Mouse (Mus musculus) testis, postnatal 14 days (tissue): Measurements from ENCODE around the gene Acss2.

Experiments used
- DNase-seq: peaks from one replicate; pipeline ENCODE4 v3.0.0; 2021; ENCODE audit warnings: low spot score

The Acss2 gene

DNA sequence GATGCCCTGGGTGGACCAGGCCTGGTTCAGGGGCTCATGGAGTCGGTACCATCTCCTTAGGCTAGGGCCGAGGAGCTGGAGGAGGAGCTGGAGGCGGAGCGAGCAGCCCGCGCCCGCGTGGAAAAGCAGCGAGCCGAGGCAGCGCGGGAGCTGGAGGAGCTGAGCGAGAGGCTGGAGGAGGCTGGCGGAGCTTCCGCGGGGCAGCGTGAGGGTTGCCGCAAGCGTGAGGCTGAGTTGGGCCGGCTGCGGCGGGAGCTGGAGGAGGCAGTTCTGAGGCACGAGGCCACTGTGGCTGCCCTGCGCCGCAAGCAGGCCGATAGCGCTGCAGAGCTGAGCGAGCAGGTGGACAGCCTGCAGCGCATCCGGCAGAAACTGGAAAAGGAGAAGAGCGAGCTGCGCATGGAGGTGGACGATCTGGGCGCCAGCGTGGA, 111.5 kb downstream of the Acss2 start:
- DNase-seq = no peak

DNA sequence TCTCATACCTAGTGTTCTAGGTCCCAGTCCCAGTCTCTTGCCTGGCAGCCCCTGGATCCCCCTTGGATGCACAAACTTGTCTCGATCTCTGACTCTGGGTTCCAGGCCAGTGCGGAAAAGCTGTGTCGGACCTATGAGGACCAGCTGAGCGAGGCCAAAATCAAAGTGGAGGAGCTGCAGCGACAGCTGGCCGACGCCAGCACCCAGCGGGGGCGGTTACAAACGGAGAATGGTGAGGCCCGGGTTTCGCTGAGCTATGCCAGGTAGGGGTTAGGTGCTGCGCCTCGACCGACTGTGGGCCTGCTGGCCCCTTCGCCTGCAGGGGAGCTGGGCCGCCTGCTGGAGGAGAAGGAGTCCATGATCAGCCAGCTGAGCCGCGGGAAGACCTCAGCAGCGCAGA, 112.4 kb downstream of the Acss2 start:
- DNase-seq = no peak

DNA sequence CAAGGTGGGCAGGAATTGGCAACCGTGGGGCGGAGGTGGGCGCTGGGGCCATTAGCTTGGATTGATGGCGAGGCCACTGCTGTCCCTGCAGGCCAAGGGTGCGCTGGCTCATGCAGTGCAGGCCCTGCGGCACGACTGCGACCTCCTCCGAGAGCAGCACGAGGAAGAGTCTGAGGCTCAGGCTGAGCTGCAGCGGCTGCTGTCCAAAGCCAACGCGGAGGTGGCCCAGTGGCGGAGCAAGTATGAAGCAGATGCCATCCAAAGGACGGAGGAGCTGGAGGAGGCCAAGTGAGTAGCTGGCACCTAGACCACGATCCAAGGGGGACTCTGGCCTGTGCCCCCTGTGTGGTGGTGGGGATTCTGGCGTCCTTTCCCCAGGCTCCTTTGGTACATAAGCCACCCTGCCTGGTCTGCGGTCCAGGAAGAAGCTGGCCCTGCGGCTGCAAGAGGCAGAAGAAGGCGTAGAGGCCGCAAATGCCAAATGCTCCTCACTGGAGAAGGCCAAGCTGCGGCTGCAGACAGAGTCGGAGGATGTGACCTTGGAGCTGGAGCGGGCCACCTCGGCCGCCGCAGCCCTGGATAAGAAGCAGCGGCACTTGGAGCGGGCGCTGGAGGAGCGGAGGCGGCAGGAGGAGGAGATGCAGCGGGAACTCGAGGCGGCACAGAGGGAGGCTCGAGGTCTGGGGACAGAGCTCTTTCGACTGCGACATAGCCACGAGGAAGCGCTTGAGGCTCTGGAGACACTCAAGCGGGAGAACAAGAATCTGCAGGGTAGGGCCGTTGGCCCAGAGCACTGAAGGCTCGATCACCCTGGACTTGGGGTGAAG, 113.1 kb downstream of the Acss2 start:
- peak; percentile 51 for DNase-seq

DNA sequence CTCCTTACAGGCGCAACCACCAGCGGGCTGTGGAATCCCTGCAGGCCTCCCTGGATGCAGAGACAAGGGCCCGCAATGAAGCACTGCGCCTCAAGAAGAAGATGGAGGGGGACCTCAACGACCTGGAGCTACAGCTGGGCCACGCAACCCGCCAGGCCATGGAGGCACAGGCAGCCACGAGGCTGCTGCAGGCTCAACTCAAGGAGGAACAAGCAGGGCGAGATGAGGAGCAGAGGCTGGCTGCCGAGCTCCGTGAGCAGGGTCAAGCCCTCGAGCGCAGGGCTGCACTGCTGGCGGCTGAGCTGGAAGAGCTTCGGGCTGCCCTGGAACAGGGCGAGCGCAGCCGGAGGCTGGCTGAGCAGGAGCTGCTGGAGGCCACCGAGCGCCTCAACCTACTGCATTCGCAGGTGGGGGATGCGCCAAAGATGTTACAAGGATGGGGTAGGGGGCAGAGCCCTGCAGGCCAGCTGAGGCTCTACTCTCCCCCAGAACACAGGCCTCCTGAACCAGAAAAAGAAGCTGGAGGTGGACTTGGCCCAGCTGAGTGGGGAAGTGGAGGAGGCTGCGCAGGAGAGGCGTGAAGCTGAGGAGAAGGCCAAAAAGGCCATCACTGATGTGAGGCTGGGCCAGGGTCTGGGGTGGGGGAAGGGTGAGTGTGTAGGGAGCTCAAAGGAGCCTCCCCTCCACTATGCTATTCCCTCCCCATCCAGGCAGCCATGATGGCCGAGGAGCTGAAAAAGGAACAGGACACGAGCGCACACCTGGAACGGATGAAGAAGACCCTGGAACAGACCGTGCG, 114.6 kb downstream of the Acss2 start:
- DNase-seq = no peak

DNA sequence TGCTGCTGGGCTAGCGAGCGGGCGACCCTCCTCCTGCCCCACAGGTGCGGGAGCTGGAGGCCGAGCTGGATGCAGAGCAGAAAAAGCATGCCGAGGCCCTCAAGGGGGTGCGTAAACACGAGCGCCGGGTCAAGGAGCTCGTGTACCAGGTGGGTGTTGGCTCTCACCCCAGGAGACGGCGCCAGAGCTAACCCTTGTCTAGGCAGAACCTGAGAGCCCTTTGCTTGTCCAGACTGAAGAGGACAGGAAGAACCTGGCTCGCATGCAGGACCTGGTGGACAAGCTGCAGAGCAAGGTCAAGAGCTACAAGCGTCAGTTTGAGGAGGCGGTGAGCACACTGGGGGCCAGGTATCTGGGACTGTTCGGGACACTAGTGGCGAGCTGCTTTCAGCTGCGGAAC, 115.4 kb downstream of the Acss2 start:
- no peak for DNase-seq

DNA sequence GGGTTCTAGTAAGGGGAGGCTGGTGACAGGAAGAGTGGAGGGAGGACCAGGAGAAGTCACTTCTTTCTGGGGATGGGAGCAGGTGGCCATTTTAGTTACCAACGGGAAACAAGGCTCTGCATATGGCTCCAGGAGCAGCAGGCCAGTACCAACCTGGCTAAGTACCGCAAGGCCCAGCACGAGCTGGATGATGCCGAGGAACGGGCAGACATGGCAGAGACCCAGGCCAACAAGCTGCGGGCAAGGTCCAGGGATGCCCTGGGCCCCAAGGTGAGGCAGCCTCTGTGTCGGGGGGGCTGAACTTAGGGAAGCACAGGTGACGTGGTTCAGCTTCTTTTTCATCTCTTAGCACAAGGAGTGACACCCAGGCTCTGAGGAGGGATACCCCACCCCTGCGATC, 116.0 kb downstream of the Acss2 start:
- DNase-seq = no peak

DNA sequence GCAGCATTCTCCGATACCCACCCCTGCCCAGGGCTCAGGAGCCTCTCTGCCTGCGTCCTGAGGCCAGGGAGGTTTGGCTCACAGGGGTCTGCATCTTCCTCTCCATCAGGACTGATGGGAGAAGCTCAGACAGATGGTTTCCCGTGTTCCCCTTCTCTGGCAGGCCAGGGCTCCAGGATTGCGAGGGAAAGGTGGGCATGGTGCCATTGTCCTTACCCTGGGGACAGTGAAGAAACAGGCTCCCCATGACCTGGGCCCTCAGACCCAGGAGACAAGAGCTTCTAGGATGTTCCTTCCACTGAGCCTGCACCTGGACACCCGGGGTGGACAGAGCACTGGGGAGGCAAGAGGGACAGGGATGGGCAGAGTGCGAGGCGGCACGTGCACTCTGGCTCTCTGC, 116.8 kb downstream of the Acss2 start:
- no peak for DNase-seq
